Mouse (Mus musculus) embryonic fibroblast, embryonic 13.5 days (primary cell): Measurements from ENCODE around the gene St6galnac4. TPM values are rescaled to one million over a fixed set of nuclear protein-coding genes. Genes with fewer than 3 reads are reported as not detected.

Experiments
- H3K27ac ChIP-seq: 2 replicates; pipeline ENCODE4 v1.5.1; 2012; ENCODE audit warnings: low read length, control low read depth, inconsistent platforms; ENCODE audit not compliant: insufficient read depth
- H3K4me1 ChIP-seq: 2 replicates; pipeline ENCODE4 v1.6.1; 2011; ENCODE audit warnings: low read length; ENCODE audit not compliant: control insufficient read depth, insufficient read depth
- H3K4me3 ChIP-seq: 2 replicates; pipeline ENCODE4 v1.5.1; 2011; ENCODE audit warnings: mild to moderate bottlenecking, control low read depth, low read length; ENCODE audit not compliant: insufficient read depth
- CTCF ChIP-seq: IDR thresholded peaks from 2 replicates; pipeline ENCODE4 v1.5.1; 2011; ENCODE audit warnings: mild to moderate bottlenecking, control low read depth, low read length, moderate library complexity, borderline replicate concordance; ENCODE audit not compliant: insufficient read depth
- POLR2A ChIP-seq: IDR thresholded peaks from 2 replicates; pipeline ENCODE4 v1.6.1; 2011; ENCODE audit warnings: low read depth, mild to moderate bottlenecking, control low read depth, low read length, moderate library complexity
- polyA plus RNA-seq: library from polyadenylated mRNA; stranded (reverse); fragments of >200 nt; gene quantifications from 2 replicates; pipeline ENCODE4 v1.2.4, GENCODE M21; 2011; ENCODE audit warnings: low read depth; ENCODE audit not compliant: missing spikeins, insufficient read length

St6galnac4 gene
- polyA plus RNA-seq = 20.4 and 21.5 TPM in 2 replicates

DNA sequence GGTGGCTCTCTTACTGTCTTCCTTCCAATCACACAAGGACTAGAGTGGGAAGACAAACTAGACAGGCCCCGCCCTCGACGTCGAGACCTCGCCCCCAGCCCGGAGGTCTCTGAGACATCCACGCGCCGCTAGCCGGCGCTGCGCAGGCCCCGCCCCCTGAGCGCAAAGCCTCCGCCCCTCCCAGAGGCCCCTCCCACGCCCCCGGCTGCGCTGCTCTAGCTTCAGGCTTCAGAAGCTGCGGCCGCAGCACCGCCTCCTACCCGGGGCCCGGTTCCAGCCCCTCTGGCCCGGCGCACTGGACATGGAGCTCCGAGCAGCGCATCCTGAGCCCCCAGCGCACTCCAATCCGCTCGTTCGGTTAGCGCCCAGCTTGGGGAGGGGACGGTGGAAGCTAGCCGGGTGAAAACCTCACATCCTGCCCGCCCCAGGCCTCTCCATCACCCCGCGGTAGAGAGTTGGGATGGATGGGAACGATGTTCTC lies at the start of gene St6galnac4:
Gene St6galnac4 (plus strand): TSS at position 225 of the 481 bp plus-strand sequence.
- peak; percentile 76 for TF ChIP-seq POLR2A
- TF ChIP-seq CTCF = no peak
- Histone ChIP-seq H3K4me3 (peak within 1 kb of the TSS; percentile 87), H3K4me1 (peaks cover 7% of the 10 kb centered on the region), H3K27ac (peak within 1 kb of the TSS; percentile 36)

GRCm38 (mm10) chr2:32537360-32537905 lies 49.5 kb upstream of the St6galnac4 start:
- Histone ChIP-seq H3K4me1 (peaks cover 5% of the 10 kb centered on the region; the same call in 1 of the 2 replicates), H3K27ac (no peak overlapping the region), H3K4me3 (0 out of 2 replicates have a peak overlapping the region, but pooled peaks have one; percentile 0)
- no peak for TF ChIP-seq POLR2A

- Histone ChIP-seq H3K27ac (no peak overlapping the region), H3K4me1 (peaks cover 5% of the 10 kb centered on the region; the same call in 1 of the 2 replicates), H3K4me3 (no peak overlapping the region)
- TF ChIP-seq CTCF (no peak), POLR2A (no peak)
These were observed 49.0 kb upstream of the St6galnac4 start for GRCm38 (mm10) chr2:32537941-32538340.

DNA sequence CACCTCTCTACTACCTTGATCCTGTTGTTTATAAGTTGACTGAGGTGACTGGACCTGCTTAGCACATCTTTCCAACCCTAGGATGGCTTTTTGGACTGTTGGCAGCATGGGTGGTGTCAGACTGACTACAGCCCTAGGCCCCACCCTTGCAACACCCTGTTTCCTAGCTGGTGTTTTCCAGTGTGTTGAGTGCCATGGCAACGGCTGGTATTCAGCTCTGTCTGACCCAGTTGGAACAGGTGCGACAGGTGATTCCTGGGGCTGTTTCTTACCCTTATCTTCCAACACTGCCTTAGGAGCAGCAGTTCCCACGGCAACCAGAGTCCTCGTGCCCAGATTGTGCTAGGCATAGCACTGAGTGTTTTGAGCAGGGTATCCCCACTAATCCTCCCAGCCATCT lies 48.4 kb upstream of the St6galnac4 start:
- peaks cover 5% of the 10 kb centered on the region; the same call in 1 of the 2 replicates for H3K4me1 ChIP-seq
- no peak for TF ChIP-seq POLR2A
- TF ChIP-seq CTCF = no peak
- H3K27ac ChIP-seq = no peak overlapping the region
- no peak overlapping the region for H3K4me3 ChIP-seq

GRCm38 (mm10) chr2:32539452-32539981 lies 47.4 kb upstream of the St6galnac4 start:
- Histone ChIP-seq H3K4me1 (no peaks in the 10 kb centered on the region), H3K27ac (no peak overlapping the region), H3K4me3 (no peak overlapping the region)
- TF ChIP-seq POLR2A (no peak), CTCF (no peak)

DNA sequence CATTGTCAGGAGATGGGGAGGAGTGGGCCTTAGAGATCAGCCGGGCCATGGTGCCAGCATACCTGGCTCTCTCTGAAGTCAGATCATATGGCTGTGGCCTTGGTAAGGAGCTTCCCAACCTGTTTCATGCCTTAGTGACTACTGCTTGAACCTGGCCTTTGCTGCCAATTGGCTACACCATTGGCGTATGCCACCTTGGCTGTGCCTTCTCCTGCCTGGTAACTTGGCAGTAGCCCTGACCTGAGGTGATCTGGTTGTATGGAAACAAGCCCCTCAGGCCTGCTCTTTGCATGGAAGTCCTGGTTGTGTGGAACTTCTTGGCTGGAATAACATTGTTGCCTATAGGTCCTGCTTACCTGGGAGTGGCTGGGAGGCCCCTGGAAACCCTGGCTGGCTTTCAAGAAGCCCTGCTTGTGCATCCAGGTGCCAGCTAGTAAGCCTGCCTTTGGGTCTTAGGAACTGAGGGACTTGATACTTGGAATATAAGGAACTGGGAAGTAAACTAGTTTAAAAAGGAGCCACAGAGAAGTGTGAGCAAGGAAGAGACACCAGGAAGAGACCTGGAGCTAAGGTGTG lies 45.5 kb upstream of the St6galnac4 start:
- no peaks in the 10 kb centered on the region for H3K4me1 ChIP-seq
- TF ChIP-seq POLR2A = no peak
- no peak for TF ChIP-seq CTCF
- H3K27ac ChIP-seq = no peak overlapping the region
- no peak overlapping the region for H3K4me3 ChIP-seq

GRCm38 (mm10) chr2:32541986-32542573 lies 44.8 kb upstream of the St6galnac4 start:
- TF ChIP-seq CTCF (no peak), POLR2A (no peak)
- Histone ChIP-seq H3K27ac (no peak overlapping the region), H3K4me3 (no peak overlapping the region), H3K4me1 (no peaks in the 10 kb centered on the region)

GRCm38 (mm10) chr2:32543031-32543449 lies 43.9 kb upstream of the St6galnac4 start:
- Histone ChIP-seq H3K4me1 (peaks cover 7% of the 10 kb centered on the region), H3K4me3 (no peak overlapping the region), H3K27ac (no peak overlapping the region)
- TF ChIP-seq POLR2A (no peak), CTCF (no peak)

- TF ChIP-seq CTCF (no peak), POLR2A (no peak)
- Histone ChIP-seq H3K4me3 (no peak overlapping the region), H3K4me1 (peaks cover 15% of the 10 kb centered on the region), H3K27ac (no peak overlapping the region)
These were observed 39.9 kb upstream of the St6galnac4 start for GRCm38 (mm10) chr2:32546951-32547350.

- H3K27ac ChIP-seq = no peak overlapping the region
- H3K4me1 ChIP-seq = peaks cover 15% of the 10 kb centered on the region
- no peak for TF ChIP-seq POLR2A
- TF ChIP-seq CTCF = no peak
- H3K4me3 ChIP-seq = no peak overlapping the region
These were observed 39.5 kb upstream of the St6galnac4 start for GRCm38 (mm10) chr2:32547380-32547779.
